Mouse (Mus musculus): ENCODE measurements around the gene Fam214a.

DNA sequence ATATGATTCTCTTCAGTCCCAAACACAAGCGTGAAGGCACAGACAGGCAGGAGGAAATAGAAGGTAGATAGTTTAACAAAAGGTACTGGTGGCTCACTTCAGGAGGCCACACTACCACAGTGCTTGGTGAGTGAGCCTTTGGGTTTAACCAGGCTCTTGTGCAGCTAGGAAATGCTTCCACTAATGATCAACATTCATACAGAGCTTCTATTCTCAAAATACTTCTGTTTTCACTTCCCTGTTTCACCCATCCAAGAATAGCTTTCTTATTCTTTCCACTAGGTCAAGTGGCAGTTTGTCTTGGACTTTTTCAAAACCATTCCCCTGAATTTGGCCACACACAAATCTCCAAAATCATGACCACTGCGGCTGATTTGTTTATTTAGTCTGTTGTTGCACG, 17.4 kb upstream of the Fam214a start:
- no peak for TF ChIP-seq CTCF (IDR thresholded peaks at IDR 0.05; ENCODE audit: extremely low read depth, insufficient read depth, insufficient read length, insufficient replicate concordance)
- no peak for TF ChIP-seq POLR2A (IDR thresholded peaks at IDR 0.05; ENCODE audit: low read depth, low read length)
